Mouse (Mus musculus): ENCODE measurements around the gene Klhl25. TPM values are rescaled to one million over a fixed set of nuclear protein-coding genes. Genes with fewer than 3 reads are reported as not detected.
"Not testable (repeated sequence)": the region's sequence is repeated elsewhere in the genome, so short reads cannot be mapped to it uniquely, and the experiment has no call there.

Gene Klhl25
- polyA plus RNA-seq, 1 experiment, result 24.5 TPM

DNA sequence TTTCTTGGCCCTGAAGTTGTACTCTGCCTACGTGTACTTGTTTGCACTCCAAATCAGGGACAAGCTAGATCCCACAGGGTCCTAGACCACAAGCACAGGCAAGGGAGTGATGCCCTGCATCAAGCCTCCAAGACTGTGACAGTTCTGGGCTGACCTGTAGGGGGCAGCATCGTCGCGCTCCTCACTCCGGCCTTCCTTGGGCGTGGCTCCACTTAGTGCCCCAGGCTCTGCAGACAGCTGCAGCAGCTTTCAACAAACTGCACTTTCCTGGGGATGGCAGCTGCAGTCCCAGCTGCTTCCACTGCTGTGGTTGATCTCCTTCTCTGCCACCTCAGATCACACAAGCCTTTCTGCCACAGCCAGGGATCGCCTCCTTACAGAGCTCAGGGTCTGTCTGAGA lies 65.8 kb downstream of the Klhl25 start:
- Histone ChIP-seq H3K4me3 (ENCODE audit: control insufficient read depth, insufficient read depth, low read length) (no peak overlapping the region), H3K36me3 (ENCODE audit: control insufficient read depth, insufficient read depth, low read length) (no peaks in the 10 kb centered on the region), H3K27ac (ENCODE audit: control insufficient read depth, insufficient read depth, low read length) (no peak overlapping the region), H3K27me3 (ENCODE audit: control insufficient read depth, insufficient read depth, low read length) (no peaks in the 10 kb centered on the region; the same call in 1 of the 2 replicates), H3K4me1 (replicated peaks; ENCODE audit: control insufficient read depth, insufficient read depth, low read length) (peaks cover 22% of the 10 kb centered on the region)
- TF ChIP-seq CTCF (IDR thresholded peaks at IDR 0.05; ENCODE audit: borderline replicate concordance, control insufficient read depth, extremely low read depth, insufficient read depth, low read length, poor library complexity) (peak; percentile 93), POLR2A (IDR thresholded peaks at IDR 0.05; ENCODE audit: control insufficient read depth, extremely low read depth, insufficient read depth, low read length, poor library complexity) (no peak)
- WGBS, result 3% methylated on average over 7 of the region's 7 CpGs
- DNase-seq, result peak; percentile 89

- peak; percentile 26 for DNase-seq
These were observed 67.4 kb downstream of the Klhl25 start for GRCm38 (mm10) chr7:75915550-75915949.

DNA sequence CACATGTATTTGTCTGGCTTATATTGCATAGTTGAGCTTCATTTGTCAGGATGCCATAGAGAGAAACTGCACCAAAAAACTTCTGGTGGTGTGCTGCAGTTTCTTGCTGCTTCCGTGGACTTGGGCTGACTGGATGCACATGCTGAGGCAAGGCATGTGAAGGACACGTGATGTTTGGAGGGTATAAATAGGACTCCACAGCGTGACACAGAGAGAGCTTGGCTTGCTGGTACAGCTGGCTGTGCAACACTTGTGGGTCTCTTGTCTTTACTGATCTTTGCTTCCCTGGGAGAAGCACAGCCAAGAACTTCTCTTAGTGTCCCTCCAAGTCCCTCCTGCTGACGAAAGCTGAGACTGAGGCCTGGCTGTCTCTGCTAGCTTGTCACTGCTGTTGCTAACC lies 69.6 kb downstream of the Klhl25 start:
- WGBS, result 90% methylated on average over 4 of the region's 4 CpGs
- Histone ChIP-seq H3K4me1 (replicated peaks; ENCODE audit: control insufficient read depth, insufficient read depth, low read length) (peaks cover 16% of the 10 kb centered on the region), H3K36me3 (ENCODE audit: control insufficient read depth, insufficient read depth, low read length) (no peaks in the 10 kb centered on the region), H3K27me3 (ENCODE audit: control insufficient read depth, insufficient read depth, low read length) (no peaks in the 10 kb centered on the region), H3K4me3 (ENCODE audit: control insufficient read depth, insufficient read depth, low read length) (no peak overlapping the region), H3K27ac (ENCODE audit: control insufficient read depth, insufficient read depth, low read length) (no peak overlapping the region)
- DNase-seq, result no peak
- no peak for TF ChIP-seq POLR2A (IDR thresholded peaks at IDR 0.05; ENCODE audit: control insufficient read depth, extremely low read depth, insufficient read depth, low read length, poor library complexity)
- no peak for TF ChIP-seq CTCF (IDR thresholded peaks at IDR 0.05; ENCODE audit: borderline replicate concordance, control insufficient read depth, extremely low read depth, insufficient read depth, low read length, poor library complexity)

More at GRCm38 (mm10) chr7:75915550-75915949, 67.4 kb downstream of the Klhl25 start:
- H3K27ac ChIP-seq (ENCODE audit: control insufficient read depth, insufficient read depth, low read length); H3K36me3 ChIP-seq (ENCODE audit: control insufficient read depth, insufficient read depth, low read length); H3K27me3 ChIP-seq (ENCODE audit: control insufficient read depth, insufficient read depth, low read length); H3K4me3 ChIP-seq (ENCODE audit: control insufficient read depth, insufficient read depth, low read length): not testable (repeated sequence)
- 28% methylated on average over 3 of the region's 3 CpGs for WGBS
- peaks cover 19% of the 10 kb centered on the region for H3K4me1 ChIP-seq (replicated peaks; ENCODE audit: control insufficient read depth, insufficient read depth, low read length)

DNA sequence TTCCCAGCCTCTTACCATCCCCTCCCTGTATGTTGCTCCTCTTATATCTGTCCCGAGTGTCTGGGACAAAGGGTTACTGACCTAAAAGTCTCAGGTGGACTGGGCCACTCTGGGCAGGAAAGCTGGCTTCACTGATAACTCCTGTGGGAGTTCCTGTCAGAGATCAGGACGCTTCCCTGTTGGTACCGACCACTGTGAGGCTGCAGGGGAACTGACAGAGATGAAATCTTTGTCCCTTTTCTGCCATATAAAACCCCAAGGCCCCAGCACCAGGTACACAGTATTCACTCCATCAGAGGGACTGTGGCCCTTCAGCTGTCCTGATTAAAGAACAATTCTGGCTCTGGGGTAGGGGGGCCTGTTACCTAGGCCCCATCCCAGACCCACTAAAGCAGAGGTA lies 71.6 kb downstream of the Klhl25 start:
- 75% methylated on average over 3 of the region's 3 CpGs for WGBS
- H3K4me1 ChIP-seq (replicated peaks; ENCODE audit: control insufficient read depth, insufficient read depth, low read length), result peaks cover 12% of the 10 kb centered on the region
- not testable (repeated sequence) for H3K36me3 ChIP-seq (ENCODE audit: control insufficient read depth, insufficient read depth, low read length); H3K27ac ChIP-seq (ENCODE audit: control insufficient read depth, insufficient read depth, low read length); H3K4me3 ChIP-seq (ENCODE audit: control insufficient read depth, insufficient read depth, low read length); DNase-seq; H3K27me3 ChIP-seq (ENCODE audit: control insufficient read depth, insufficient read depth, low read length)

Measured in thymus, adult 2 months (tissue).